Mouse (Mus musculus): ENCODE measurements around the gene Zbtb32. TPM values are rescaled to one million over a fixed set of nuclear protein-coding genes. Genes with fewer than 3 reads are reported as not detected.

Gene Zbtb32
- polyA plus RNA-seq, 1 experiment from 2014 or later, result 1.8 TPM

- no peak overlapping the region for H3K4me3 ChIP-seq (replicated peaks)
- H3K9ac ChIP-seq, result no peak overlapping the region
- no peaks in the 10 kb centered on the region for H3K9me3 ChIP-seq (replicated peaks)
- H3K36me3 ChIP-seq, result peaks cover 48% of the 10 kb centered on the region
- no peaks in the 10 kb centered on the region for H3K4me1 ChIP-seq
- H3K27ac ChIP-seq (replicated peaks), result no peak overlapping the region
- no peak for ATAC-seq (ENCODE audit: insufficient number of reproducible peaks, low FRiP score, low TSS enrichment, low read depth)
- H3K4me2 ChIP-seq (replicated peaks), result no peak overlapping the region
- WGBS, result 57% methylated on average over 5 of the region's 5 CpGs
- no peaks in the 10 kb centered on the region for H3K27me3 ChIP-seq
These were observed 16.5 kb upstream of the Zbtb32 start for GRCm38 (mm10) chr7:30615049-30615760.

GRCm38 (mm10) chr7:30614454-30614853, 15.7 kb upstream of the Zbtb32 start:
- H3K36me3 ChIP-seq, result peaks cover 45% of the 10 kb centered on the region
- ATAC-seq (ENCODE audit: insufficient number of reproducible peaks, low FRiP score, low TSS enrichment, low read depth), result no peak
- no peak overlapping the region for H3K4me2 ChIP-seq (replicated peaks)
- H3K27ac ChIP-seq (replicated peaks), result no peak overlapping the region
- 68% methylated on average over 2 of the region's 2 CpGs for WGBS
- no peaks in the 10 kb centered on the region for H3K9me3 ChIP-seq (replicated peaks)
- H3K4me1 ChIP-seq, result no peaks in the 10 kb centered on the region
- H3K27me3 ChIP-seq, result no peaks in the 10 kb centered on the region
- no peak overlapping the region for H3K4me3 ChIP-seq (replicated peaks)
- H3K9ac ChIP-seq, result no peak overlapping the region

DNA sequence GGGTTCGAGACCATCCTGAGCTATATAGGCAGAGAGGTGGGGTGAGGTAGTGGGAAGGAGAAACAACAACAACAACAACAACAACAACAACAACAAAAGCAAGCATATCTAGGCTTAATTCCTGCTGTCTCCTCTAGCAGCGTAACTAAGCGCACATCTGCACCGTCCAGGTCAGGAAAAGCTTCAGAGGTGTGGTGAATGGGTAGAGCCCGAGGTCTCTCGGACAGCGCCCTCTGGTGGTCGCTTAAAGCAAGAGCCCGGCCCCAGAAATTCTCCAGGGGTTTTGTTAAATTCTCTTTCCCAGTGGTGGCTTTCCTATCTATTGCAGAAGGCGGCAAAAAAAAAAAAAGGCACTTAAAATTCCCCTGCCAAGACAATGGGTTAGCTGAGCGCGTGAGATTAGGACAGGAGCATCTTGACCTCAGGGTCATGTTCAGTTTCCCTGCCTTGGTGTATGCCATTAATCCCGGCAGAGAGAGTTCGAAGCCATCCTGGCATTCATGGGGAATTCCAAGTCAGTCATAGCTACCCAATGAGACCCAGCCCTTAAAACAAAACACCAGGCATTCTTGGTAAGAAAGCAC, 14.9 kb upstream of the Zbtb32 start:
- H3K4me1 ChIP-seq, result no peaks in the 10 kb centered on the region
- WGBS, result 25% methylated on average over 14 of the region's 14 CpGs
- ATAC-seq (ENCODE audit: insufficient number of reproducible peaks, low FRiP score, low TSS enrichment, low read depth), result no peak; the same call in 1 of the 2 replicates

GRCm38 (mm10) chr7:30612654-30613402, 14.1 kb upstream of the Zbtb32 start, which contains the start of gene Upk1a:
Gene Upk1a (minus strand): TSS chr7:30612847.
- H3K36me3 ChIP-seq, result peaks cover 29% of the 10 kb centered on the region
- no peak within 1 kb of the TSS for H3K9ac ChIP-seq
- H3K4me1 ChIP-seq, result peaks cover 6% of the 10 kb centered on the region; the same call in 1 of the 2 replicates
- no peak for ATAC-seq (ENCODE audit: insufficient number of reproducible peaks, low FRiP score, low TSS enrichment, low read depth)
- H3K27ac ChIP-seq (replicated peaks), result no peak within 1 kb of the TSS
- 65% methylated on average over 8 of the region's 8 CpGs for WGBS
- H3K4me2 ChIP-seq (replicated peaks), result no peak within 1 kb of the TSS
- H3K9me3 ChIP-seq (replicated peaks), result no peaks in the 10 kb centered on the region
- no peak within 1 kb of the TSS for H3K4me3 ChIP-seq (replicated peaks)
- no peaks in the 10 kb centered on the region for H3K27me3 ChIP-seq

More for the DNA sequence above, 14.9 kb upstream of the Zbtb32 start:
- Histone ChIP-seq H3K36me3 (peaks cover 37% of the 10 kb centered on the region), H3K9ac (no peak overlapping the region), H3K27me3 (no peaks in the 10 kb centered on the region), H3K27ac (replicated peaks) (no peak overlapping the region), H3K4me2 (replicated peaks) (no peak overlapping the region), H3K4me3 (replicated peaks) (no peak overlapping the region), H3K9me3 (replicated peaks) (no peaks in the 10 kb centered on the region)

DNA sequence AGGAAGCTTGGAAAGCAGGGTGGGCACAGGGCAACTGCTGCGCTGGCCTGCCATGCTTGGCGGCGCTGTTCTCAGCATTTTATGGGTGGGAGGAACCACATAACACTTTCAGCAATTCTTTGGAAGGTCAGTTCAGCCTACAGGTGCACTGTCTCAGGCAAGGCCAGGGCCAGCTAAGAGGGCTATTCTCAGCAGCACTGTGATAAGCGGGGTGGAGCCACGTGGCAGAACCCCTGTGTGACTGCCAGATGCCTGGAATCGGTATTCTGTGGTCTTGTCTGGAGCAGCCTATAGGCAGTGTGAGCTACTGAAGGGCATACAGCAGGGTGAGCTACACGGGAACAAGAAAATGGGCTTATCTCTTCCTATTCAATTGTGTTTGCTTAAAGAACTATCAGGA, 11.3 kb upstream of the Zbtb32 start:
- H3K9me3 ChIP-seq (replicated peaks), result no peaks in the 10 kb centered on the region
- H3K4me2 ChIP-seq (replicated peaks), result no peak overlapping the region
- H3K4me3 ChIP-seq (replicated peaks), result no peak overlapping the region
- H3K27me3 ChIP-seq, result no peaks in the 10 kb centered on the region
- WGBS, result 55% methylated on average over 7 of the region's 7 CpGs
- H3K27ac ChIP-seq (replicated peaks), result no peak overlapping the region
- ATAC-seq (ENCODE audit: insufficient number of reproducible peaks, low FRiP score, low TSS enrichment, low read depth), result no peak
- H3K36me3 ChIP-seq, result 0 out of 2 replicates have a peak, but pooled peaks cover 1% of the 10 kb centered on the region
- no peak overlapping the region for H3K9ac ChIP-seq
- H3K4me1 ChIP-seq, result peaks cover 7% of the 10 kb centered on the region; the same call in 1 of the 2 replicates

- Histone ChIP-seq H3K9ac (no peak overlapping the region), H3K9me3 (replicated peaks) (no peaks in the 10 kb centered on the region), H3K27me3 (no peaks in the 10 kb centered on the region), H3K36me3 (no peaks in the 10 kb centered on the region), H3K4me2 (replicated peaks) (no peak overlapping the region), H3K4me3 (replicated peaks) (no peak overlapping the region), H3K4me1 (peaks cover 7% of the 10 kb centered on the region; the same call in 1 of the 2 replicates), H3K27ac (replicated peaks) (no peak overlapping the region)
- no peak for ATAC-seq (ENCODE audit: insufficient number of reproducible peaks, low FRiP score, low TSS enrichment, low read depth)
- 48% methylated on average over 16 of the region's 16 CpGs for WGBS
These were observed 9.8 kb upstream of the Zbtb32 start for GRCm38 (mm10) chr7:30608476-30608875.

- no peaks in the 10 kb centered on the region for H3K9me3 ChIP-seq (replicated peaks)
- H3K4me2 ChIP-seq (replicated peaks), result no peak overlapping the region; the same call in 1 of the 2 replicates
- no peak overlapping the region for H3K9ac ChIP-seq
- 25% methylated on average over 8 of the region's 8 CpGs for WGBS
- H3K27ac ChIP-seq (replicated peaks), result no peak overlapping the region
- no peak overlapping the region for H3K4me3 ChIP-seq (replicated peaks)
- no peaks in the 10 kb centered on the region for H3K27me3 ChIP-seq
- peaks cover 7% of the 10 kb centered on the region; the same call in 1 of the 2 replicates for H3K4me1 ChIP-seq
- no peaks in the 10 kb centered on the region for H3K36me3 ChIP-seq
- no peak for ATAC-seq (ENCODE audit: insufficient number of reproducible peaks, low FRiP score, low TSS enrichment, low read depth)
These were observed 9.1 kb upstream of the Zbtb32 start for GRCm38 (mm10) chr7:30607706-30608309.

GRCm38 (mm10) chr7:30604944-30605343, 6.2 kb upstream of the Zbtb32 start:
- Histone ChIP-seq H3K4me1 (peaks cover 7% of the 10 kb centered on the region; the same call in 1 of the 2 replicates), H3K36me3 (no peaks in the 10 kb centered on the region), H3K9me3 (replicated peaks) (no peaks in the 10 kb centered on the region), H3K4me3 (replicated peaks) (no peak overlapping the region), H3K27me3 (no peaks in the 10 kb centered on the region), H3K27ac (replicated peaks) (no peak overlapping the region), H3K4me2 (replicated peaks) (no peak overlapping the region), H3K9ac (no peak overlapping the region)
- ATAC-seq (ENCODE audit: insufficient number of reproducible peaks, low FRiP score, low TSS enrichment, low read depth), result no peak
- WGBS, result 84% methylated on average over 8 of the region's 8 CpGs

GRCm38 (mm10) chr7:30604424-30604823, 5.7 kb upstream of the Zbtb32 start:
- H3K9ac ChIP-seq, result no peak overlapping the region

DNA sequence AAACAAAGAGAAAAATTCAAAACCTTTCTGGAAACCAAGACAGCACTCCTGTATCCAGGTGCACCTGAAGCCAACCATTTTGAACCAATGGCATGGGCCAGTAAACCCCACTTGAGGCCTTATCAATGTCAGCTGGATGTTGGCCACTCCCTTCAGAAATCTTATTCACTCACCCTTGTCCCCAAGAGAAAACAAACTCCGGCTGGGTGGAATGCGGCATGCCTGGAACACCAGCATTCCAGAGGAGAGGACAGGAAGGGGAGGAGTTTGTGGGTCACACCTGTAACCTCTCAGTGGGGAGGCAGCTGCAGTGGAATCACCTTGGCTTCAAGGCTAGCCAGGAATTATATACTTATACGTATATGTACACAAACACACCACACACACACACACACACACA, 3.9 kb upstream of the Zbtb32 start:
- Histone ChIP-seq H3K36me3 (no peaks in the 10 kb centered on the region), H3K4me1 (peaks cover 3% of the 10 kb centered on the region; the same call in 1 of the 2 replicates), H3K4me2 (replicated peaks) (no peak overlapping the region), H3K9ac (no peak overlapping the region), H3K9me3 (replicated peaks) (no peaks in the 10 kb centered on the region), H3K27me3 (no peaks in the 10 kb centered on the region), H3K27ac (replicated peaks) (0 out of 2 replicates have a peak overlapping the region, but pooled peaks have one; percentile 44), H3K4me3 (replicated peaks) (no peak overlapping the region)
- no peak for ATAC-seq (ENCODE audit: insufficient number of reproducible peaks, low FRiP score, low TSS enrichment, low read depth)
- WGBS, result 13% methylated on average over 3 of the region's 3 CpGs

More at GRCm38 (mm10) chr7:30604424-30604823, 5.7 kb upstream of the Zbtb32 start:
- Histone ChIP-seq H3K27me3 (no peaks in the 10 kb centered on the region), H3K4me1 (peaks cover 10% of the 10 kb centered on the region; the same call in 1 of the 2 replicates), H3K4me2 (replicated peaks) (no peak overlapping the region), H3K4me3 (replicated peaks) (no peak overlapping the region), H3K27ac (replicated peaks) (no peak overlapping the region), H3K36me3 (no peaks in the 10 kb centered on the region), H3K9me3 (replicated peaks) (no peaks in the 10 kb centered on the region)
- 42% methylated on average over 8 of the region's 8 CpGs for WGBS
- no peak for ATAC-seq (ENCODE audit: insufficient number of reproducible peaks, low FRiP score, low TSS enrichment, low read depth)

GRCm38 (mm10) chr7:30600651-30601050, 1.9 kb upstream of the Zbtb32 start:
- ATAC-seq (ENCODE audit: insufficient number of reproducible peaks, low FRiP score, low TSS enrichment, low read depth), result no peak
- 63% methylated on average over 7 of the region's 7 CpGs for WGBS
- Histone ChIP-seq H3K36me3 (no peaks in the 10 kb centered on the region), H3K9ac (no peak overlapping the region), H3K9me3 (replicated peaks) (no peaks in the 10 kb centered on the region), H3K4me2 (replicated peaks) (no peak overlapping the region), H3K27me3 (no peaks in the 10 kb centered on the region), H3K4me1 (peaks cover 3% of the 10 kb centered on the region; the same call in 1 of the 2 replicates), H3K4me3 (replicated peaks) (no peak overlapping the region), H3K27ac (replicated peaks) (peak overlapping the region; percentile 24; the same call in 1 of the 2 replicates)

Measured in embryonic facial prominence, embryonic 15.5 days (tissue).